Mouse (Mus musculus) lung, postnatal 0 days (tissue): ENCODE results near the gene Eogt. TPM values are rescaled to one million over a fixed set of nuclear protein-coding genes. Genes with fewer than 3 reads are reported as not detected.
A peak's percentile ranks its signal among the peaks of the same experiment; 100 is the strongest.

Source experiments
- ATAC-seq: fragments of 200-750 bp; cut with Nextera tagmentation; 2 replicates; pipeline ENCODE4 v1.8.0; 2017; ENCODE audit warnings: moderate library complexity
- DNase-seq: peaks from one replicate; pipeline ENCODE4 v3.0.0-alpha.2; 2016; ENCODE audit warnings: low spot score
- H3K27ac ChIP-seq: fragments of 300-500 bp; sonication (generic); 2 replicates; pipeline ENCODE4 v1.5.1; 2014; ENCODE audit warnings: antibody characterized with exemption, mild to moderate bottlenecking, low read length, mixed read lengths
- H3K27me3 ChIP-seq: fragments of 300-500 bp; sonication (generic); replicated peaks from 2 replicates; pipeline ENCODE4 v1.6.1; 2014; ENCODE audit warnings: low read length, mixed read lengths; ENCODE audit not compliant: insufficient read depth
- H3K36me3 ChIP-seq: fragments of 300-500 bp; sonication (generic); 2 replicates; pipeline ENCODE4 v1.6.1; 2014; ENCODE audit warnings: low read length, mixed read lengths; ENCODE audit not compliant: insufficient read depth
- H3K4me1 ChIP-seq: fragments of 300-500 bp; sonication (generic); 2 replicates; pipeline ENCODE4 v1.6.1; 2014; ENCODE audit warnings: antibody characterized with exemption, low read depth, low read length, mixed read lengths; ENCODE audit not compliant: insufficient read depth
- H3K4me2 ChIP-seq: fragments of 300-500 bp; sonication (generic); replicated peaks from 2 replicates; pipeline ENCODE4 v1.6.1; 2014; ENCODE audit warnings: low read depth, mild to moderate bottlenecking, low read length, moderate library complexity, mixed read lengths
- H3K4me3 ChIP-seq: fragments of 300-500 bp; sonication (generic); 2 replicates; pipeline ENCODE4 v1.5.1; 2014; ENCODE audit warnings: low read depth, low read length
- H3K9ac ChIP-seq: fragments of 300-500 bp; sonication (generic); replicated peaks from 2 replicates; pipeline ENCODE4 v1.6.1; 2014; ENCODE audit warnings: low read depth, mild to moderate bottlenecking
- H3K9me3 ChIP-seq: fragments of 300-500 bp; sonication (generic); 2 replicates; pipeline ENCODE4 v1.6.1; 2016; ENCODE audit warnings: low read length, mixed read lengths
- CTCF ChIP-seq: IDR thresholded peaks from 2 replicates; pipeline ENCODE4 v1.5.1; 2016; ENCODE audit warnings: antibody characterized with exemption, mild to moderate bottlenecking
- EP300 ChIP-seq: IDR thresholded peaks from 2 replicates; pipeline ENCODE4 v1.6.1; 2016; ENCODE audit warnings: antibody characterized with exemption, mild to moderate bottlenecking, control low read depth
- WGBS: fragments of 180-500 bp; shearing (Covaris S2); extraction: QIAGEN DNeasy Blood & Tissue Kit; methylation state at CpG from one replicate; pipeline ENCODE4 v1.1.7; 2014; 5-methylcytosine and 5-hydroxymethylcytosine counted together
- polyA plus RNA-seq: library from polyadenylated mRNA; unstranded; fragments of >200 nt; fragmentation: Nextera tagmentation; extraction: Ambion mirVana; gene quantifications from 2 replicates; pipeline ENCODE4 v1.2.1, GENCODE M21; 2015

Gene Eogt
- polyA plus RNA-seq, 1 experiment from 2014 or later = 15.5 TPM

DNA sequence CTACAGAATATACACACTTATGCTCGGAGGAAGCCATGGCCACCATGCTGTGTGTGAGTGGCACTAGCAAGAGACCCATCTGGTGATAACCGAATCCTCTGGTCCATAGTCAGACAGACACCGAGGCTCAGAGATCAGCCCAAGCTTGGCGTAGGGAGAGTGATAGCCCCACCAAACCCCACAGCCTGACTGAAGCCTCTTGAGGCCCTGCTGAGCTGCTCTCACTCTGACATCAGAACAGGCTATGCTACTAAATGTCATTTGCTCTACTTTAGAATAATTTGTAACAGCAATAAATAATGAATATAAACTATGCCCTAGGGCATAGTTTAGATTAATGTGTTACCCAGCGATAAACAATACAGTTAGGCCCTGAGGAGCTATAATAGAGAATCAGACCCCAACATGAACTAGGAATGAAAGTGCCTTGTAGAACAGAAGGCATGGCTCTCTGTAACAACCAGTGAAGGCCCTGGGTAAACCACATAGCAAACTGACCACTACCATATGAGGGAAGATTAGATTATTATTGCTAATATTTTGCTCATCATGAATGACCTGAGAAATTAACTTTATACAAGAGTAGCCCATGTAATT is 16.2 kb downstream of the Eogt start:
- WGBS = 91% methylated on average over 5 of the region's 5 CpGs
- no peak for TF ChIP-seq CTCF
- TF ChIP-seq EP300 = no peak
- Histone ChIP-seq H3K4me2 (no peak overlapping the region), H3K36me3 (peaks cover 23% of the 10 kb centered on the region; the same call in 1 of the 2 replicates), H3K4me3 (no peak overlapping the region), H3K9me3 (no peaks in the 10 kb centered on the region), H3K27me3 (no peaks in the 10 kb centered on the region), H3K4me1 (no peaks in the 10 kb centered on the region), H3K9ac (no peak overlapping the region), H3K27ac (no peak overlapping the region)
- ATAC-seq = no peak
- no peak for DNase-seq

DNA sequence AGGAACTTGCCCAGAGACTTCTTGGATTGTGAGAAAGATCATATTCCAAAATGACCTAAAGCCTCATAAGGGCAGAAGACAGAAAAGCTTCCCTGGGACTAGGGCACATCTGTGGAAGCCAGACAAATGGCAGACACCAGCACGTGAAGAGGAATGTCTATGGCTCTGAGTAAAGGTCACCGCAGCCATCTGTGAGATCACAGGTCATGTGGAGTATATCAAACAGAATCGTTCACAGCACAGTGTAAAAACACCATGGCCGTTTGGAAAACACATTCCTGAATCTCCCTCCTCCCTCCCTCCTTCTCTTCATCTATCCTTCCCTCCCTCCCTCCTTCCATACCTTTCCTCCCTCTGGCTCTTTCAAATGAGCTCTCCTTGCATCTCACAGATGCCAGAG is 17.2 kb downstream of the Eogt start:
- H3K27ac ChIP-seq = no peak overlapping the region
- H3K4me1 ChIP-seq = no peaks in the 10 kb centered on the region
- TF ChIP-seq CTCF = no peak
- no peak for TF ChIP-seq EP300
- DNase-seq (no peak), ATAC-seq (no peak)
- H3K4me2 ChIP-seq = no peak overlapping the region
- H3K27me3 ChIP-seq = no peaks in the 10 kb centered on the region
- no peaks in the 10 kb centered on the region for H3K9me3 ChIP-seq
- 47% methylated on average over 4 of the region's 4 CpGs for WGBS
- no peak overlapping the region for H3K9ac ChIP-seq
- H3K36me3 ChIP-seq = peaks cover 23% of the 10 kb centered on the region; the same call in 1 of the 2 replicates
- no peak overlapping the region for H3K4me3 ChIP-seq

DNA sequence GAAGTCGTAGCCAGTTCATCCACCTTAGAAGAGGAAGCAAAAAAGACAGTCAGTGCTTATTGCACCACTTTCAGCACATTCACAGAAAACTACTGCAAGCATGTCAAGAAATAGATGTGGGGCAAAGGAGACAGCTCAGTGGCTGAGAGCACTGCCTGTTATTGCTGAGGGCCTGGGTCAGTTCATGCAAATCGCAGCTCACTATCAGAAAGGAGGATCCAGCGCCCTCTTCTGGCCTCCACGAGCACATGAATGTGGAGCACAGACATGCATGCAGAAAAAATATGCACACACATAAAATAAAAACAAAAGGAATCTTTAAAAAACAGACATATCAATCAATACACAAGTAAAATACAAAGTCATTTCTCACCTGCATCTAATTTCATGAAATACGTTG is 18.0 kb downstream of the Eogt start:
- Histone ChIP-seq H3K9me3 (no peaks in the 10 kb centered on the region), H3K9ac (no peak overlapping the region), H3K4me3 (no peak overlapping the region), H3K36me3 (peaks cover 20% of the 10 kb centered on the region; the same call in 1 of the 2 replicates), H3K4me1 (no peaks in the 10 kb centered on the region), H3K4me2 (no peak overlapping the region), H3K27ac (no peak overlapping the region), H3K27me3 (no peaks in the 10 kb centered on the region)
- ATAC-seq (no peak), DNase-seq (no peak)
- TF ChIP-seq EP300 = no peak
- TF ChIP-seq CTCF = peak; percentile 50
- 71% methylated on average over 5 of the region's 5 CpGs for WGBS

DNA sequence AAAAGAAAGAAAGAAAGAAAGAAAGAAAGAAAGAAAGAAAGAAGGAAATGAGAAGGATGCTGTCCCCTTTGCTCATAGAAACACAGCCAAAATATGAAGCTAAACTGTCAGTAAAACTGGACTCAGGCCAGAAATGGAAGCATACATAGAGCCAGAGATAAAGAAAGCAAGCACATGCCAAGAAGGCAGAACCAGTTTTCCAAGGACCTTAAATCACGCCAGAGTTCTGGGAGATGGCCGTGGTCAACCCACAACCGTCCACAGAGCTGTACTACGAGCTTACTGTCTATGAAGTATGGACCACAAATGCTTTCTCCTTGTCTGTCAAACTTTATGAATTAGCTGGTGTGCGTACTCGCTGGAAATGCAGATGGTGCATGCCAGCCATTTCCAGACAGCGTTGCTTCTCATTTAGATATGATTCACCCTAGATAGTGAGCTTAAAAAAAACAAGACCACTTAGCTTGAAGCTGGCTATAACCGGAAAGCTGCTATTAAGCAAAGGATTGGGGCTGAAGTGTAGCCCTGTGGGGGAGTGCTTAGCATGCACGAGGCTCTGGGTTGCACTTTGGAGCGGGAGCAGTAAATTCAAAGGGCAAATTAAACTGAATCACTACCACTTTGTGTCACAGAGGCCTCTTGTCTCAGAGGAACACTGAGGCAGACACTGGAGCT is 24.5 kb downstream of the Eogt start:
- no peaks in the 10 kb centered on the region for H3K9me3 ChIP-seq
- H3K4me1 ChIP-seq = peaks cover 6% of the 10 kb centered on the region
- DNase-seq (peak; percentile 59), ATAC-seq (peak; percentile 33; the same call in 1 of the 2 replicates)
- TF ChIP-seq EP300 (no peak), CTCF (no peak)
- no peak overlapping the region for H3K9ac ChIP-seq
- 0 out of 2 replicates have a peak, but pooled peaks cover 6% of the 10 kb centered on the region for H3K36me3 ChIP-seq
- H3K27ac ChIP-seq = no peak overlapping the region
- no peak overlapping the region for H3K4me3 ChIP-seq
- H3K4me2 ChIP-seq = no peak overlapping the region
- 45% methylated on average over 10 of the region's 10 CpGs for WGBS
- H3K27me3 ChIP-seq = no peaks in the 10 kb centered on the region

DNA sequence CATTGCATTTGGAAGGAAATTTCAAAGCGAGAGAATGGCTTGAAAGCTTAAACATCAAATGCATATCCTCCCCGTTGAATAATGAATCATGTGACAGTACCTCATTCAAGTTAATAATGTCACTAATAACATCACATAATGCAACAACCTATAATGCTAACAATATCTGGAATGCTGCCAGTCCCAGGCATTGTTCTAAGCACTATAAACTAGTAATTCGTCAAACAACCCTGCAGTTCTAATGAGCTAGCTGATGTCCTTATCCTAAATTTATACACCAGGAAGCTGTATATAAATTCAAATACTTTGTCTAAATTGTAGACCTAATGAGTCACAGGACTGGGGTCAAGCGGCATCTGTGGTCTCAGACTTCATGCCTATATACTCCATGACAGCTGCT is 28.1 kb downstream of the Eogt start:
- H3K27ac ChIP-seq = no peak overlapping the region
- DNase-seq (peak; percentile 48), ATAC-seq (peak; percentile 55)
- no peak overlapping the region for H3K4me2 ChIP-seq
- no peaks in the 10 kb centered on the region for H3K27me3 ChIP-seq
- peaks cover 6% of the 10 kb centered on the region for H3K4me1 ChIP-seq
- H3K9me3 ChIP-seq = no peaks in the 10 kb centered on the region
- peaks cover 28% of the 10 kb centered on the region; the same call in 1 of the 2 replicates for H3K36me3 ChIP-seq
- 64% methylated on average over 4 of the region's 4 CpGs for WGBS
- H3K9ac ChIP-seq = no peak overlapping the region
- TF ChIP-seq CTCF (no peak), EP300 (peak; percentile 46; the same call in 1 of the 2 replicates)
- no peak overlapping the region for H3K4me3 ChIP-seq

DNA sequence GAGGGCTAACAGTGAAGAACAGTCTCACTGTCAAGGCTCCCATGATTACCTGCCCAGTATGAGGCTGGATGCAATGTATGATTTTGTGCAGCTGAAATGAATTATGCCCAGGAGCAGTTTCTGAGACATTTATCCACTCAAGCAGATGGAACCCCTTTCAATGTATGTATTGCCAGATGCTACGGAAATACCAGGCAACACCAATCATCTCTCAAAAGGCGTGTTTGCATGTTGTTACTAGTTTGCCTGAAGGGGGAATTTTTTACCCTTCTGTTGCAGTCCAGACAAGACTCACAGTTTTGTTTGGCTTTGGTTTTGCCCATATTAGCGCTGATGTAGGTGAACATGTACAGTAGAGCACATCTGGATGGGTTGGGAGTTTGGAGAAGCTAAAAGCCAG is 30.7 kb downstream of the Eogt start:
- TF ChIP-seq CTCF = no peak
- no peak for TF ChIP-seq EP300
- 100% methylated on average over 3 of the region's 3 CpGs for WGBS
- peaks cover 42% of the 10 kb centered on the region; the same call in 1 of the 2 replicates for H3K36me3 ChIP-seq
- ATAC-seq (no peak), DNase-seq (no peak)
- no peak overlapping the region for H3K27ac ChIP-seq
- no peaks in the 10 kb centered on the region for H3K4me1 ChIP-seq
- H3K4me2 ChIP-seq = no peak overlapping the region
- H3K9me3 ChIP-seq = no peaks in the 10 kb centered on the region
- no peak overlapping the region for H3K4me3 ChIP-seq
- H3K9ac ChIP-seq = no peak overlapping the region
- H3K27me3 ChIP-seq = no peaks in the 10 kb centered on the region
